Mouse (Mus musculus) bone marrow macrophage, adult 2 months (primary cell): ENCODE measurements around the gene Rnf166. TPM values are rescaled to one million over a fixed set of nuclear protein-coding genes. Genes with fewer than 3 reads are reported as not detected.

ENCODE experiments used
- H3K27ac ChIP-seq: 2 replicates; pipeline ENCODE4 v1.5.1; 2012; ENCODE audit warnings: low read depth, low read length; ENCODE audit not compliant: insufficient read depth
- H3K4me1 ChIP-seq: 2 replicates; pipeline ENCODE4 v1.6.1; 2012; ENCODE audit warnings: low read length; ENCODE audit not compliant: control insufficient read depth, insufficient read depth
- H3K4me3 ChIP-seq: 2 replicates; pipeline ENCODE4 v1.5.1; 2012; ENCODE audit warnings: mild to moderate bottlenecking, low read length, moderate library complexity; ENCODE audit not compliant: insufficient read depth
- CTCF ChIP-seq: IDR thresholded peaks from 2 replicates; pipeline ENCODE4 v1.5.1; 2012; ENCODE audit warnings: low read depth, mild to moderate bottlenecking, low read length, moderate library complexity
- POLR2A ChIP-seq: IDR thresholded peaks from 2 replicates; pipeline ENCODE4 v1.6.1; 2012; ENCODE audit warnings: mild to moderate bottlenecking, low read depth, low read length, borderline replicate concordance
- polyA plus RNA-seq: library from polyadenylated mRNA; stranded (reverse); fragments of >200 nt; gene quantifications from 2 replicates; pipeline ENCODE4 v1.2.4, GENCODE M21; 2012; ENCODE audit not compliant: missing spikeins, insufficient read depth, insufficient read length

The Rnf166 gene
- polyA plus RNA-seq, 1 experiment = 68.2 TPM

- Histone ChIP-seq H3K4me3 (no peak within 1 kb of the TSS), H3K27ac (no peak within 1 kb of the TSS), H3K4me1 (peaks cover 6% of the 10 kb centered on the region)
- TF ChIP-seq POLR2A = no peak
- TF ChIP-seq CTCF = no peak
These were observed 54.3 kb downstream of the Rnf166 start, which contains the start of gene Il17c for GRCm38 (mm10) chr8:122421376-122422070. Gene Il17c (plus strand): TSS chr8:122422020.

- no peak for TF ChIP-seq POLR2A
- TF ChIP-seq CTCF = no peak
- peaks cover 16% of the 10 kb centered on the region for H3K4me1 ChIP-seq
- H3K27ac ChIP-seq = no peak overlapping the region
- H3K4me3 ChIP-seq = no peak overlapping the region
These were observed 55.8 kb downstream of the Rnf166 start for GRCm38 (mm10) chr8:122419881-122420555.

Other genes with a start within 250 kb of the Rnf166 start
- gene Zfpm1, start 193.9 kb downstream of the Rnf166 start, polyA plus RNA-seq = 5.8 and 7.3 TPM in 2 replicates
- gene Trhr2, start 115.3 kb downstream of the Rnf166 start, polyA plus RNA-seq = not detected in 2 replicates
- gene Zc3h18, start 99.5 kb downstream of the Rnf166 start, polyA plus RNA-seq = 35.2 and 35.3 TPM in 2 replicates
- gene Il17c, start 54.0 kb downstream of the Rnf166 start, polyA plus RNA-seq = not detected in 2 replicates
- gene Cyba, start 43.1 kb downstream of the Rnf166 start, polyA plus RNA-seq = 973 and 1,035 TPM in 2 replicates
- 9.6 and 12.3 TPM in 2 replicates for gene Mvd, start 32.6 kb downstream of the Rnf166 start, polyA plus RNA-seq
- not detected in 2 replicates for gene Snai3, start 15.3 kb downstream of the Rnf166 start, polyA plus RNA-seq
- gene Ctu2, start 79 bp upstream of the Rnf166 start, polyA plus RNA-seq = 21.4 and 24.8 TPM in 2 replicates
- gene Piezo1, start 75.3 kb upstream of the Rnf166 start, polyA plus RNA-seq = 32.1 and 36.2 TPM in 2 replicates
- gene Cdt1, start 92.0 kb upstream of the Rnf166 start, polyA plus RNA-seq = 18.5 and 22.9 TPM in 2 replicates
- 187 and 203 TPM in 2 replicates for gene Aprt, start 100.8 kb upstream of the Rnf166 start, polyA plus RNA-seq
- gene Galns, start 135.4 kb upstream of the Rnf166 start, polyA plus RNA-seq = 32.8 and 36.7 TPM in 2 replicates
- gene Trappc2l, start 135.6 kb upstream of the Rnf166 start, polyA plus RNA-seq = 55.0 and 59.6 TPM in 2 replicates
- gene Pabpn1l, start 146.7 kb upstream of the Rnf166 start, polyA plus RNA-seq = not detected in 2 replicates
- gene Cbfa2t3, start 223.0 kb upstream of the Rnf166 start, polyA plus RNA-seq = 0.95 and 2.0 TPM in 2 replicates